Mouse (Mus musculus): ENCODE measurements at regions not wholly inside any gene's neighbourhood (a gene's known extent, or its start where the extent isn't known, plus 50 kb on each side); places are given as distances from the start of the nearest gene placed in this dataset.
"Not testable (repeated sequence)": the region's sequence is repeated elsewhere in the genome, so short reads cannot be mapped to it uniquely, and the experiment has no call there.

DNA sequence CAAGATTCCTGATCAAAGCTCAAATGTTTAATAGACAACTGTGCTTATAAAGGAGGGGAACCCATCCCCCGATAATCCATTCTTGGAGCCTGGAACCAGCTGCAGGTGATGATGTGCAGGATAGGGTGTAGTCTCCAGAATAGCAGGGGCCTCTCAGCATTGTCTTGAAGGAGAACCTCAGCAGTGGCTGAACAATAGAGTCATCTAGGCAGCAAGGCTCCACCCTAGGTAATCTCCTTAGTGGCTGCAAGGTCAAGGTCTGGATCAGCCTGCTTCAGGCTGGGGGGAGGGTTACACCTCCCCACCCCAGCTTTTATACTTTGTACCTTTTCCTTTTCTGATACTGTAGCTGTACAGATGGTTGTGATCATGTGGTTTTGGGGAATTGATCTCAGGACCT, 116.8 kb upstream of the Mettl4 start:
- Histone ChIP-seq H3K4me1 (ENCODE audit: control insufficient read depth, insufficient read depth, low read length) (peaks cover 2% of the 10 kb centered on the region; the same call in 1 of the 2 replicates), H3K4me3 (ENCODE audit: insufficient read depth, low read depth, low read length) (no peak overlapping the region), H3K27ac (ENCODE audit: insufficient read depth, low read depth, low read length) (no peak overlapping the region)
- TF ChIP-seq CTCF (IDR thresholded peaks at IDR 0.05; ENCODE audit: insufficient read depth, low read depth, low read length) (no peak), POLR2A (IDR thresholded peaks at IDR 0.05; ENCODE audit: insufficient read depth, low read depth, low read length) (no peak)
- 100% methylated on average over 1 of the region's 1 CpGs for WGBS

DNA sequence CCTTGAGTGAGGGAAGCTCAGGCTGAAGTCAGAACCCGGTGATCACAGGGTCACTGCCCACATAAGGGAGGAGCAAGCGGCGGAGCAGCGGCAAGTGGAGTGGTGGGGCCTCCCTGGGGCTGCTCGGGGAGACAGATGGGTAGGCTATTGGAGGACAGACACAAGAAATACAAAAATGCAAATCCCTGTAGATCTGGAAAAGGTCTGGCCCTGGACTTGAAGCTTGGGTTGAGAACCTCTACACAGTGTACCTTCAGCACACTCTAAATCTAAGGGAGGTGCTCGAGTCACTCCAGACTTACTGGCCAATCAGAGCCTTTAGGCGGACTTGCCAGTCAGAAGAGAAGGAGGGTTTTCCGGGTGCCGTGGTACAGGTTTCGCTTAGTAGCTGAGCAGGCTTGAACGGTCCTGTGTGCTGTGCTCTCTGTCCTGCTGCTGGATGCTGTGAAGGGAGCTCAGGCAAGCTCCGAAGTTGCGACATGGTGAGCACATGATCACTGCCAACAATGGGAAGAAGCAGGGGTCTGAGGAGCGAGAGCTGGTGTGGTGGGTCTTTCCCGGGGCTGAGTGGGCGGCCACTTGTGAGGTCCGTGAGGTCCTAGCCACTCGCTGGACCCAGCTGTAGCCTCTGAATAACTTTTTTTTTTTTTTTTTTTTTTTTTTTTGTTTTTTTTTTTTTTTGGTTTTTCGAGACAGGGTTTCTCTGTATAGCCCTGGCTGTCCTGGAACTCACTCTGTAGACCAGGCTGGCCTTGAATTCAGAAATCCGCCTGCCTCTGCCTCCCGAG, 114.9 kb upstream of the Mettl4 start:
- H3K27ac ChIP-seq (ENCODE audit: insufficient read depth, low read depth, low read length); H3K4me1 ChIP-seq (ENCODE audit: control insufficient read depth, insufficient read depth, low read length): not testable (repeated sequence)
- peak overlapping the region; percentile 75 for H3K4me3 ChIP-seq (ENCODE audit: insufficient read depth, low read depth, low read length)
- 10% methylated on average over 21 of the region's 21 CpGs for WGBS

DNA sequence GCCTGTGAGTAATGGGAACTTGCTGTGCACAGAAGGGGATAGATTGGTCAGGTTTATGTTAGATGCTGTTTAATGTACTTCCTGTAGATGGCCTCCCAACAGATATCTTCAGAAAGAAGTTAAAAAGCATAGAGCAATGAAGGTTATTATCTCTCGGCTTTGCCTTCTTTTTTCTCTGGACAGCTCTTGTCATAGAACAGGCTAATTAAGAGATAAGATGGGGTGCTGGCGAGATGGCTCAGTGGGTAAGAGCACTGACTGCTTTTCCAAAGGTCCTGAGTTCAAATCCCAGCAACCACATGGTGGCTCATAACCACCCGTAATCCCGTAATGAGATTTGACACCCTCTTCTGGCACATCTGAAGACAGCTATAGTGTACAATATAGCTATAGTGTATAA, 104.9 kb upstream of the Mettl4 start:
- 90% methylated on average over 4 of the region's 4 CpGs for WGBS
- H3K27ac ChIP-seq (ENCODE audit: insufficient read depth, low read depth, low read length); H3K4me1 ChIP-seq (ENCODE audit: control insufficient read depth, insufficient read depth, low read length); H3K4me3 ChIP-seq (ENCODE audit: insufficient read depth, low read depth, low read length): not testable (repeated sequence)

DNA sequence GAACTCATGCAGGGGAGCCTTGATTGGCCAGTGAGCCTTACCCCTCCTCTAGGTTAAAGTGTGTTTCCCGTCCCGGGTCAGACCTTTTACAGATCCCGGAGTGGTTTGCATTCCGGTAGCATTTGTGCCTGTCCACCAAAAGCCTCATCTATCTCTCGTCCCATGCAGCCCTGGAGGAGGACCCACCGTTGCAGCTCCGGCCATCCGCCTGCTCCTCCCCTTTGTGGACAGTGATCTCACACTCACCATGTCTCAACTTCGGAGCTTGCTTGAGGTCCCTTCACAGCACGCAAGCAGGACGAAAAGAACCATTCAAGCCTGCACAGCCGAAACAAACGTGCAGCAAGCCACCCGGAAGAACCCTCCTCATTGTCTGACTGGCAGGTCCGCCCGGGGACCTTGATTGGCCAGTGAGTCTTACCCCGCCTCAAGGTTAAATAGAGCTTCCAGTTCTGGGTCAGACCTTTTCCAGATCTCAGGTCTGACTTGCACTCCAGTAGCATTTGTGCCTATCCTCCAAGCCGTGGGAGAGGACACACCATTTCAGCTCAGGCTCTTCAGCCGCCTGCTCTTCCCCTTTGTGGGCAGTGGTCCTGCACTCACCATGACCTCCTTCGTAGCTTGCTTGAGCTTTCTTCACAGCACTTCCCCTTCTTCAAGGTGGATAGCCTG, 84.8 kb upstream of the Mettl4 start:
- no peaks in the 10 kb centered on the region; the same call in 1 of the 2 replicates for H3K4me1 ChIP-seq (ENCODE audit: control insufficient read depth, insufficient read depth, low read length)
- peak overlapping the region; percentile 49 for H3K27ac ChIP-seq (ENCODE audit: insufficient read depth, low read depth, low read length)
- WGBS: 2% methylated on average over 20 of the region's 20 CpGs
- H3K4me3 ChIP-seq (ENCODE audit: insufficient read depth, low read depth, low read length): peak overlapping the region; percentile 65
- no peak for TF ChIP-seq CTCF (IDR thresholded peaks at IDR 0.05; ENCODE audit: insufficient read depth, low read depth, low read length)
- TF ChIP-seq POLR2A (IDR thresholded peaks at IDR 0.05; ENCODE audit: insufficient read depth, low read depth, low read length): 0 out of 2 replicates have a peak, but pooled peaks have one; percentile 54

DNA sequence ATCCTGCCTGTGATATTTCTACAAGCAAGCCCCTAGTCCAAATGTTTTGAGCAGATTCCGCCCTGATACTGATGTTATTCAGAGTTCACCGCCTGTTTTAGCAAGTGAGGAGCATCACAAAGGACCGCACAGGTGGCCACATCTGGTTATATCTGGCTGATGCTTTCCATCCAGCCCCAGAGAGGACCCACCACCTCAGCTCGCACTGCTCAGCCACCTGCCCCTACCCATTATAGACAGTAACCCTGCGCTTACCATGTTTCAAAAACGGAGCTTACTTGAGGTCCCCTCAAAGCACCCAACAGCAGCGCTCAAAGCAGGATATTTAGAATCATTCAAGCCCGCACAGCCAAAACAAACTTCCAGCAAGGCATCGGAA, 84.2 kb upstream of the Mettl4 start:
- H3K27ac ChIP-seq (ENCODE audit: insufficient read depth, low read depth, low read length); H3K4me1 ChIP-seq (ENCODE audit: control insufficient read depth, insufficient read depth, low read length): not testable (repeated sequence)
- peak overlapping the region; percentile 65 for H3K4me3 ChIP-seq (ENCODE audit: insufficient read depth, low read depth, low read length)
- WGBS: 4% methylated on average over 9 of the region's 9 CpGs

DNA sequence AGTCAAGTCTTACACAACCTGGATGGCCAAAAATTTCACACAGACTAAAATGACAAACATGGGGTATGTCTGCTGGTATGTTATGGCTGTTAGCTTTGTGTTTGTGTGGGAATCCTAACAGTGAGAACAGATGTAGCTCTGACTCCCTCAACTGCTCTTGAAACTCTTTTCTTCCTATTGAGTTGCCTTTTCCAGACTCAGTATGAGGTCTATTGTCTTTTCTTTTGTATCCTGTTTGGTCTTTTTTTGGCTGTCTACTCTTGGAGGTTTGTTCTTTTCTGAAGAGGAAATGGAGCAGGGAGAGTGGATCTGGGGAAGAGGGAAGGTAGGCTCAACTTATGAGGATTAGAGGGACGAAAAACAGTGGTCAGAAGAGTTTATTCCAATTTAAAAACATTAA, 76.6 kb upstream of the Mettl4 start:
- not testable (repeated sequence) for H3K4me3 ChIP-seq (ENCODE audit: insufficient read depth, low read depth, low read length); H3K27ac ChIP-seq (ENCODE audit: insufficient read depth, low read depth, low read length); H3K4me1 ChIP-seq (ENCODE audit: control insufficient read depth, insufficient read depth, low read length)
- WGBS: 83% methylated on average over 1 of the region's 1 CpGs

DNA sequence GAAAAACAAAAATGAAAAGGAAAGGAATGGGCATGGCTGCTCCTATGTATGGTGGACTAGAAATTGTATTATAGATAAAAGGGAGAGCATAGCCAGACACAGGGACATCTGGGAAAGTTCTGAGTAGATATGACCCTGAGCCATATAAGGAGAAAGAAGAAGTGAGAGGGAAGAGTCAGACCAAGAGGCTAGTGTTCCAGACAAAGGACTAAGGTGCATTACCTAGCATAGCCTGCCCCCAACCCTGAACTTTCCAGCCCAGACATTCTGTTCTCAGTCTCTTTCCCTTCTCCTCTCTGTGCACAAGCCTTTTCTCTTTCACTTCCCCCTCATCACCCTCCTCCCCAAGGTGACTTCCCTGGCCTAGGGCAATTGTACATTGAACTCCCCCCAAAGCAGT, 58.9 kb upstream of the Mettl4 start:
- H3K4me1 ChIP-seq (ENCODE audit: control insufficient read depth, insufficient read depth, low read length): no peaks in the 10 kb centered on the region
- TF ChIP-seq CTCF (IDR thresholded peaks at IDR 0.05; ENCODE audit: insufficient read depth, low read depth, low read length) (no peak), POLR2A (IDR thresholded peaks at IDR 0.05; ENCODE audit: insufficient read depth, low read depth, low read length) (no peak)

More for the DNA sequence above, 58.9 kb upstream of the Mettl4 start:
- H3K4me3 ChIP-seq (ENCODE audit: insufficient read depth, low read depth, low read length): no peak overlapping the region
- no peak overlapping the region for H3K27ac ChIP-seq (ENCODE audit: insufficient read depth, low read depth, low read length)
